Mouse (Mus musculus) testis, adult 2 months (tissue): ENCODE results near the gene B230104I21Rik.

Experiments used
- CTCF ChIP-seq: fragments of 200-500 bp; IDR thresholded peaks from 2 replicates; pipeline ENCODE4 v1.5.1; 2012; ENCODE audit warnings: low read depth, mild to moderate bottlenecking, inconsistent platforms, low read length, moderate library complexity; ENCODE audit not compliant: control insufficient read depth, insufficient read depth, insufficient replicate concordance
- POLR2A ChIP-seq: fragments of 200-500 bp; IDR thresholded peaks from 2 replicates; pipeline ENCODE4 v1.6.1; 2012; ENCODE audit warnings: low read depth, mild to moderate bottlenecking, inconsistent platforms, low read length, moderate library complexity; ENCODE audit not compliant: control insufficient read depth

- TF ChIP-seq CTCF (no peak), POLR2A (no peak)
Measured at GRCm38 (mm10) chr4:154378876-154379275, 42.9 kb downstream of the B230104I21Rik start.
